Mouse (Mus musculus): ENCODE data around the gene Olfr465-ps1. TPM values are rescaled to one million over a fixed set of nuclear protein-coding genes. Genes with fewer than 3 reads are reported as not detected.

Olfr465-ps1 gene
- total and polyA plus RNA-seq, 3 experiments = not detected

GRCm38 (mm10) chr13:65176472-65177091, 38.7 kb downstream of the Olfr465-ps1 start:
- no peak for DNase-seq (ENCODE audit: extremely low read depth)
- in situ Hi-C loops (cut with MboI; ENCODE audit: low pct_ligation_motif_present, low pct_unique_long_range_greater_than_20kb, low sequenced_read_pairs) = loop anchor here (25.0 kb wide), 1 partner anchor 111 kb away; the partner anchor contains the start of gene Zfp369
- H3K9ac ChIP-seq (ENCODE audit: insufficient read depth, low read depth) = no peak overlapping the region

More at GRCm38 (mm10) chr13:65176472-65177091, 38.7 kb downstream of the Olfr465-ps1 start:
- no peak for TF ChIP-seq ZKSCAN1 (IDR thresholded peaks at IDR 0.05; ENCODE audit: borderline replicate concordance, low read depth, low read length)
- no peak for TF ChIP-seq RCOR1 (conservative IDR thresholded peaks at IDR 0.05; ENCODE audit: low read depth, low read length)
- TF ChIP-seq PAX5 (IDR thresholded peaks at IDR 0.05; ENCODE audit: low read length) = no peak
- TF ChIP-seq RAD21 (IDR thresholded peaks at IDR 0.05; ENCODE audit: low read depth, low read length) = no peak
- no peak for TF ChIP-seq TBP (conservative IDR thresholded peaks at IDR 0.05; ENCODE audit: low read depth, low read length)
- no peak for TF ChIP-seq MYC (IDR thresholded peaks at IDR 0.05; ENCODE audit: low read depth, low read length)
- no peak for TF ChIP-seq CHD1 (IDR thresholded peaks at IDR 0.05; ENCODE audit: low read depth, low read length)
- no peak for TF ChIP-seq POLR2A (IDR thresholded peaks at IDR 0.05; ENCODE audit: low read depth, low read length)
- TF ChIP-seq HCFC1 (IDR thresholded peaks at IDR 0.05; ENCODE audit: low read depth, low read length) = no peak
- TF ChIP-seq ZNF384 (IDR thresholded peaks at IDR 0.05; ENCODE audit: low read depth, low read length) = no peak
- no peak for TF ChIP-seq NRF1 (IDR thresholded peaks at IDR 0.05; ENCODE audit: low read depth, low read length)
- TF ChIP-seq BHLHE40 (IDR thresholded peaks at IDR 0.05; ENCODE audit: low read depth, low read length) = no peak
- TF ChIP-seq IRF4 (IDR thresholded peaks at IDR 0.05; ENCODE audit: low read depth, low read length) = no peak
- Histone ChIP-seq H3K4me1 (ENCODE audit: control insufficient read depth in 1 of 2, insufficient read depth in 2 of 2) (no peaks in the 10 kb centered on the region), H3K4me3 (replicated peaks in 1 of 3; ENCODE audit: low read depth in 2 of 3, low read length in 2 of 3, poor library complexity in 1 of 3) (no peak overlapping the region), H3K27me3 (replicated peaks) (peaks cover 2% of the 10 kb centered on the region), H3K79me2 (replicated peaks; ENCODE audit: control insufficient read depth, extremely low read depth, insufficient read depth, poor library complexity, severe bottlenecking) (no peaks in the 10 kb centered on the region), H3K36me3 (replicated peaks in 1 of 2; ENCODE audit: control insufficient read depth in 1 of 2, insufficient read depth in 1 of 2, low read length in 1 of 2) (no peaks in the 10 kb centered on the region), H3K9me3 (replicated peaks; ENCODE audit: low read length) (no peaks in the 10 kb centered on the region), H3K4me2 (ENCODE audit: insufficient read depth, low read depth, poor library complexity, severe bottlenecking) (no peak overlapping the region), H3K27ac (ENCODE audit: insufficient read depth, low read depth) (no peak overlapping the region)
- dilution Hi-C loops (cut with MboI; ENCODE audit: extremely low pct_ligation_motif_present, extremely low pct_unique_long_range_greater_than_20kb, low sequenced_read_pairs) = no loop called here

Other genes starting within 250 kb of the Olfr465-ps1 start
- not detected in 2 replicates for gene Cntnap3, start 234.1 kb upstream of the Olfr465-ps1 start, total RNA-seq (2012; rRNA removed)
- not detected in 2 replicates for gene Cntnap3, start 234.1 kb upstream of the Olfr465-ps1 start, total RNA-seq (2014; rRNA removed)
- gene Cntnap3, start 234.1 kb upstream of the Olfr465-ps1 start, polyA plus RNA-seq (2012; ENCODE audit: insufficient read length, low read depth) = not detected in 2 replicates
- gene Spata31, start 220.7 kb upstream of the Olfr465-ps1 start, total RNA-seq (2012; rRNA removed) = not detected in 2 replicates
- not detected in 2 replicates for gene Spata31, start 220.7 kb upstream of the Olfr465-ps1 start, total RNA-seq (2014; rRNA removed)
- gene Spata31, start 220.7 kb upstream of the Olfr465-ps1 start, polyA plus RNA-seq (2012; ENCODE audit: insufficient read length, low read depth) = not detected in 2 replicates
- not detected in 2 replicates for gene Spata31d1c, start 105.0 kb upstream of the Olfr465-ps1 start, total RNA-seq (2012; rRNA removed)
- not detected in 2 replicates for gene Spata31d1c, start 105.0 kb upstream of the Olfr465-ps1 start, total RNA-seq (2014; rRNA removed)
- not detected in 2 replicates for gene Spata31d1c, start 105.0 kb upstream of the Olfr465-ps1 start, polyA plus RNA-seq (2012; ENCODE audit: insufficient read length, low read depth)
- not detected in 2 replicates for gene Prss47, start 85.3 kb upstream of the Olfr465-ps1 start, total RNA-seq (2012; rRNA removed)
- not detected in 2 replicates for gene Prss47, start 85.3 kb upstream of the Olfr465-ps1 start, total RNA-seq (2014; rRNA removed)
- gene Prss47, start 85.3 kb upstream of the Olfr465-ps1 start, polyA plus RNA-seq (2012; ENCODE audit: insufficient read length, low read depth) = not detected in 2 replicates
- 26.1 and 28.0 TPM in 2 replicates for gene Mfsd14b, start 25.1 kb upstream of the Olfr465-ps1 start, total RNA-seq (2012; rRNA removed)
- gene Mfsd14b, start 25.1 kb upstream of the Olfr465-ps1 start, total RNA-seq (2014; rRNA removed) = 51.5 and 54.3 TPM in 2 replicates
- gene Mfsd14b, start 25.1 kb upstream of the Olfr465-ps1 start, polyA plus RNA-seq (2012; ENCODE audit: insufficient read length, low read depth) = 20.1 and 25.5 TPM in 2 replicates
- gene Olfr466, start 12.2 kb downstream of the Olfr465-ps1 start, total RNA-seq (2012; rRNA removed) = not detected in 2 replicates
- not detected in 2 replicates for gene Olfr466, start 12.2 kb downstream of the Olfr465-ps1 start, total RNA-seq (2014; rRNA removed)
- not detected in 2 replicates for gene Olfr466, start 12.2 kb downstream of the Olfr465-ps1 start, polyA plus RNA-seq (2012; ENCODE audit: insufficient read length, low read depth)
- gene Nlrp4f, start 67.9 kb downstream of the Olfr465-ps1 start, total RNA-seq (2012; rRNA removed) = not detected in 2 replicates
- gene Nlrp4f, start 67.9 kb downstream of the Olfr465-ps1 start, total RNA-seq (2014; rRNA removed) = not detected in 2 replicates
- 0.10 and 0.46 TPM in 2 replicates for gene Nlrp4f, start 67.9 kb downstream of the Olfr465-ps1 start, polyA plus RNA-seq (2012; ENCODE audit: insufficient read length, low read depth)
- not detected in 2 replicates for gene Gm10775, start 121.5 kb downstream of the Olfr465-ps1 start, total RNA-seq (2012; rRNA removed)
- not detected in 2 replicates for gene Gm10775, start 121.5 kb downstream of the Olfr465-ps1 start, total RNA-seq (2014; rRNA removed)
- gene Gm10775, start 121.5 kb downstream of the Olfr465-ps1 start, polyA plus RNA-seq (2012; ENCODE audit: insufficient read length, low read depth) = not detected in 2 replicates
- gene Zfp369, start 140.7 kb downstream of the Olfr465-ps1 start, total RNA-seq (2012; rRNA removed) = 11.1 and 12.6 TPM in 2 replicates
- gene Zfp369, start 140.7 kb downstream of the Olfr465-ps1 start, total RNA-seq (2014; rRNA removed) = 9.9 and 10.3 TPM in 2 replicates
- 6.4 and 8.4 TPM in 2 replicates for gene Zfp369, start 140.7 kb downstream of the Olfr465-ps1 start, polyA plus RNA-seq (2012; ENCODE audit: insufficient read length, low read depth)

Data from CH12.LX (cell line).